Mouse (Mus musculus) testis, adult 2 months (tissue): ENCODE results near the gene Eif2d.

Source experiments
- CTCF ChIP-seq: fragments of 200-500 bp; IDR thresholded peaks from 2 replicates; pipeline ENCODE4 v1.5.1; 2012; ENCODE audit warnings: low read depth, mild to moderate bottlenecking, inconsistent platforms, low read length, moderate library complexity; ENCODE audit not compliant: control insufficient read depth, insufficient read depth, insufficient replicate concordance
- POLR2A ChIP-seq: fragments of 200-500 bp; IDR thresholded peaks from 2 replicates; pipeline ENCODE4 v1.6.1; 2012; ENCODE audit warnings: low read depth, mild to moderate bottlenecking, inconsistent platforms, low read length, moderate library complexity; ENCODE audit not compliant: control insufficient read depth

DNA sequence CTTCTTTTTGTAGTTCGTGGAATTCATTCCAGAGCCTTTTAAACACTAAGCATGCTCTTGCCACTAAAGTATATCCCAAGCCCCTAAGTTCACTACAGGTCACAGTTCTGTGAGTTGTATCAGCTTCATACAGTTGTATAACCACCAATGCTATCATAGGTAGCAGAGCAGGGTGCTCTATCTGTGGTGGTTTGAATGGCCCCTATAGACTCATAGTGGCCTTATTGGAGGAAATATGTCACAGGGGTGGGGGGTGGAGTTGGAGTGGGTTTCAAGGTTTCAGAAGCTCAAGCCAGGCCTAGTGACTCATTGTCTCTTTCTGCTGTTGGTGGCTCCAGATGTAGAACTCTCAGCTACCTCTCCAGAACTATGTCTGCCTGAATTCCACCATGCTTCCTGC is 10.5 kb upstream of the Eif2d start:
- TF ChIP-seq POLR2A = no peak
- no peak for TF ChIP-seq CTCF
